Mouse (Mus musculus) central nervous system, embryonic 18 days (tissue): ENCODE results near the gene Angptl6. TPM values are rescaled to one million over a fixed set of nuclear protein-coding genes. Genes with fewer than 3 reads are reported as not detected.

ENCODE experiments used
- polyA plus RNA-seq: library from polyadenylated mRNA; depleted of rRNA; stranded (reverse); fragments of >200 nt; gene quantifications from 2 replicates; pipeline ENCODE4 v1.2.3, GENCODE M21; 2012; rRNA removed

Angptl6 gene
- polyA plus RNA-seq: 17.3 and 17.7 TPM in 2 replicates

GRCm38 (mm10) chr9:20879097-20879792 is at the start of gene Angptl6:
Gene Angptl6, minus strand, starts transcription at chr9:20879727.

GRCm38 (mm10) chr9:20898511-20899073 is 19.1 kb upstream of the Angptl6 start, which contains the start of gene Eif3g:
Gene Eif3g, minus strand, starts transcription at chr9:20898623.

GRCm38 (mm10) chr9:20887704-20888385 is 8.3 kb upstream of the Angptl6 start, which contains the start of gene Ppan:
Gene Ppan, plus strand, starts transcription at chr9:20888175.

GRCm38 (mm10) chr9:20868448-20869001 is 11.0 kb downstream of the Angptl6 start, which contains the start of gene A230050P20Rik:
Gene A230050P20Rik, plus strand, starts transcription at chr9:20868642.

Other genes with a start within 250 kb of the Angptl6 start
- 601 and 618 TPM in 2 replicates for gene Ubl5, start 236.8 kb downstream of the Angptl6 start, polyA plus RNA-seq
- gene Fbxl12, start 235.0 kb downstream of the Angptl6 start, polyA plus RNA-seq: 27.3 and 28.4 TPM in 2 replicates
- gene Pin1, start 227.6 kb downstream of the Angptl6 start, polyA plus RNA-seq: 39.1 and 44.7 TPM in 2 replicates
- 181 and 199 TPM in 2 replicates for gene Olfm2, start 133.4 kb downstream of the Angptl6 start, polyA plus RNA-seq
- gene Col5a3, start 64.7 kb downstream of the Angptl6 start, polyA plus RNA-seq: 1.6 and 2.8 TPM in 2 replicates
- gene Rdh8, start 61.2 kb downstream of the Angptl6 start, polyA plus RNA-seq: not detected in 2 replicates
- gene A230050P20Rik, start 11.1 kb downstream of the Angptl6 start, polyA plus RNA-seq: 49.8 and 50.5 TPM in 2 replicates
- 75.0 and 76.4 TPM in 2 replicates for gene Ppan, start 8.4 kb upstream of the Angptl6 start, polyA plus RNA-seq
- gene Eif3g, start 18.9 kb upstream of the Angptl6 start, polyA plus RNA-seq: 141 and 143 TPM in 2 replicates
- 70.0 and 73.4 TPM in 2 replicates for gene Dnmt1, start 80.2 kb upstream of the Angptl6 start, polyA plus RNA-seq
- 3.1 and 4.0 TPM in 2 replicates for gene S1pr2, start 97.1 kb upstream of the Angptl6 start, polyA plus RNA-seq
- 67.7 and 81.8 TPM in 2 replicates for gene Mrpl4, start 123.0 kb upstream of the Angptl6 start, polyA plus RNA-seq
- 3.3 and 3.5 TPM in 2 replicates for gene Icam1, start 136.3 kb upstream of the Angptl6 start, polyA plus RNA-seq
- gene Icam4, start 149.6 kb upstream of the Angptl6 start, polyA plus RNA-seq: 0.07 and 0.10 TPM in 2 replicates
- 9.0 and 10.7 TPM in 2 replicates for gene Icam5, start 152.3 kb upstream of the Angptl6 start, polyA plus RNA-seq
- 1.1 and 1.9 TPM in 2 replicates for gene Zglp1, start 187.4 kb upstream of the Angptl6 start, polyA plus RNA-seq
- 3.2 and 3.9 TPM in 2 replicates for gene Gm49373, start 193.4 kb upstream of the Angptl6 start, polyA plus RNA-seq
- 79.5 and 87.8 TPM in 2 replicates for gene Fdx1l, start 193.9 kb upstream of the Angptl6 start, polyA plus RNA-seq
- 4.5 and 5.2 TPM in 2 replicates for gene Gm38431, start 212.3 kb upstream of the Angptl6 start, polyA plus RNA-seq
- 34.8 and 34.9 TPM in 2 replicates for gene Raver1, start 212.3 kb upstream of the Angptl6 start, polyA plus RNA-seq